Mouse (Mus musculus) liver, postnatal 0 days (tissue): ENCODE measurements at regions not wholly inside any gene's neighbourhood (a gene's known extent, or its start where the extent isn't known, plus 50 kb on each side); places are given as distances from the start of the nearest gene placed in this dataset.

Experiments used
- CTCF ChIP-seq: sonication (generic); IDR thresholded peaks from 2 replicates; pipeline ENCODE4 v1.5.1; 2016; ENCODE audit warnings: antibody characterized with exemption, low read depth
- EP300 ChIP-seq: IDR thresholded peaks from 2 replicates; pipeline ENCODE4 v1.6.1; 2016; ENCODE audit warnings: antibody characterized with exemption, low read depth, mild to moderate bottlenecking

GRCm38 (mm10) chr14:98791232-98791906, 202.7 kb downstream of the Rpl36a-ps1 start:
- TF ChIP-seq CTCF (no peak), EP300 (no peak)
